Mouse (Mus musculus) forebrain, embryonic 10.5 days (tissue): ENCODE measurements around the gene Mt2. TPM values are rescaled to one million over a fixed set of nuclear protein-coding genes. Genes with fewer than 3 reads are reported as not detected.
"Not testable (repeated sequence)": the region's sequence is repeated elsewhere in the genome, so short reads cannot be mapped to it uniquely, and the experiment has no call there.

ENCODE experiments used
- DNase-seq: peaks from one replicate; pipeline ENCODE4 v3.0.0-alpha.2; 2017; ENCODE audit warnings: low spot score; ENCODE audit errors: extremely low spot score
- H3K27ac ChIP-seq: fragments of 300-500 bp; sonication (generic); 2 replicates; pipeline ENCODE4 v1.5.1; 2016; ENCODE audit warnings: mild to moderate bottlenecking
- H3K27me3 ChIP-seq: fragments of 300-500 bp; sonication (generic); 2 replicates; pipeline ENCODE4 v1.6.1; 2016; ENCODE audit warnings: mild to moderate bottlenecking; ENCODE audit not compliant: poor library complexity, severe bottlenecking
- H3K36me3 ChIP-seq: fragments of 300-500 bp; sonication (generic); replicated peaks from 2 replicates; pipeline ENCODE4 v1.6.1; 2016; ENCODE audit warnings: mild to moderate bottlenecking, moderate library complexity
- H3K4me1 ChIP-seq: fragments of 300-500 bp; sonication (generic); 2 replicates; pipeline ENCODE4 v1.6.1; 2016
- H3K4me3 ChIP-seq: fragments of 300-500 bp; sonication (generic); 2 replicates; pipeline ENCODE4 v1.5.1; 2016; ENCODE audit warnings: mild to moderate bottlenecking, moderate library complexity
- H3K9me3 ChIP-seq: fragments of 300-500 bp; sonication (generic); 2 replicates; pipeline ENCODE4 v1.6.1; 2016; ENCODE audit warnings: mild to moderate bottlenecking, moderate library complexity
- WGBS: fragments of 180-500 bp; shearing (Covaris S2); methylation state at CpG from one replicate; pipeline ENCODE4 v1.1.7; 2016; 5-methylcytosine and 5-hydroxymethylcytosine counted together
- polyA plus RNA-seq: library from polyadenylated mRNA; unstranded; fragments of >200 nt; fragmentation: Nextera tagmentation; extraction: Ambion mirVana; gene quantifications from 2 replicates; pipeline ENCODE4 v1.2.1, GENCODE M21; 2016

Mt2 gene
- 55.1 and 68.7 TPM in 2 replicates for polyA plus RNA-seq

DNA sequence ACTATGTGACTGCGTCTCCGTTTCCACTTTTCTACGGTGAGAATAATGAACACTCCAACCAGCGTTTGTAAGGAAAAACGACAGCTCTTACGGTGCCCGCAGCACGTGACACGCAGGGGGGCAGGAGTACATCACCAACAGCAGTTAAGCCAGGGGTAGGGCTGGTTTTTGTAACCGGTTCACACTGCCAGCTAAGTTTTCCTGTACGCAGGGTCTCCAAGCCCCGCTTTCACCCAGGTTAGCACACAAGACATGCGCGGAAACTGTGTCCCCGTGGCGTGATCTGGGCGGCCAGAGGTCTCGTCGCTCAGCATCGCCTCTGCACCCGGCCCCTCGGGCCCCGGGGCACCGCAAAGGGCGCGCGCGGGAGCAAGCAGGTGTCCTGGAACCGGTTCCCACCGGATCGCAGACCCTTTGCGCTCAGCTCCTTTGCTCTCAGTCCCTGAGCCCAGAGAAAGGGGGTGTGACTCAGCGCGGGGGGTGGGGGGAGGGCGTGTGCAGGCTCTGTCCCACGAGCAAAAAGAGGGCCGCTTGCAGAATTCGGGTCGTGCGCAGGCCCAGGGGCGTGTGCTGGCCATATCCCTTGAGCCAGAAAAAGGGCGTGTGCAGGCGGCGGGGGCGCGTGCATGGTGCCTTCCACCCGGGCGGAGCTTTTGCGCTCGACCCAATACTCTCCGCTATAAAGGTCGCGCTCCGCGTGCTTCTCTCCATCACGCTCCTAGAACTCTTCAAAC, at the start of gene Mt2:
TSS of gene Mt2 (plus strand) at position 590 of the 734 bp plus-strand sequence.
- DNase-seq: peak; percentile 66
- Histone ChIP-seq H3K27ac (peak within 1 kb of the TSS; percentile 80), H3K36me3 (no peaks in the 10 kb centered on the region), H3K4me1 (peaks cover 38% of the 10 kb centered on the region), H3K27me3 (peaks cover 95% of the 10 kb centered on the region), H3K4me3 (peak within 1 kb of the TSS; percentile 57), H3K9me3 (no peaks in the 10 kb centered on the region)
- WGBS: under 1% methylated on average over 56 of the region's 56 CpGs

DNA sequence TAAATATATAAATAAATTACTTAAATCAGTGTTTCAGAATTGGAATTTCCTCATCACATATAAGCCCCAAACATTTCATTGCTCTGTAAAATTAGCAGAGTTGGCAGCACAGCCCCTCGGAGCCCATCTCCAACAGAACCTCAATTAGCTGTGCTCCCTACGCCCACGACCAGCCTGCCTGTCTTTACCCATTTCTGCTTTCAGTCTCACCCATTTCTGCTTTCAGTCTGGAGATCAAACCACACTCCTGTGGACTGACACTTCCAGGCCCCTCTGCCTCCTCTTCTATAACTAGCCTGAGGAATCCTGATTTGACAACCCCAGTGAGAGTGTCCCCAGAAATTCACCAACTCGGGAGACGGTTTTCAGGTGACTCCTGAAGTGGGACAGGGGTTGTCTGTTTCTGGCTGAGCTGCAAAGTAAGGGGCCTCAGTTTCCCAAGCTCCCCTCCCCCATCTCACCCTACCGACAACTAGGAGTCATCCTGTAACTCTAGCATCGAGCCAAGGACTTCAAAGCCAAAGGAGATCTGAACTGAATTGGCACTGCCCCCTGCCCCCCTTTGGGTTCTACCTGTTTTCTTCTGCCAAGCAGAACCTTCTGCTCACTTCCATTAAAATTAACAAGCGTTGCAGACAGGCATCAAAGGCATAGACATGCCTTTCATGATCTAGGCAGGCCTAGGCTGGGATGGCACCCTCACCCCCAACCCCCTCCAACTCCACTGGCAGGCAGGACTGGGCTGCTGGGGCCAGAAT, 49.6 kb upstream of the Mt2 start:
- no peaks in the 10 kb centered on the region for H3K27me3 ChIP-seq
- peak overlapping the region; percentile 57; the same call in 1 of the 2 replicates for H3K27ac ChIP-seq
- no peaks in the 10 kb centered on the region for H3K36me3 ChIP-seq

DNA sequence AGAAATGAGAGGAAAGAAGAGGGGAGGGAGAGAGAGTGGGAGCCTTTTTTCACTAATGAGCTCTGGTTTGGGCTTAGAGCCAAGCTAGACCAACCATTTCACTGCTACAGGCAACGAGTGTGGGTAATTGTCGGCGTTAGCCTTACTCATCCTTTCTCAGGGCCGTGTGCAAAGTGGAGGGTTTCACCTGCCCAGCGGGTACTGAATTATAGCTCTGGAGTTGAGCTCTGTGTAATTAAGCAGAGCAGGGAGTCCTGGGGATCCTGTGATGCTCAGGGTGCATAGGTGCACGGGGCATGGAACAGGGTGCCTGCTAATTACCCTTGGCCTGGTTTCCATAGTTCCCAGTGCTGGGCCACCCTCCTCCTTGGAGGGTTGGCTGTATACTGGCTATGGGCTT, 44.8 kb upstream of the Mt2 start:
- Histone ChIP-seq H3K4me1 (peaks cover 18% of the 10 kb centered on the region), H3K27ac (peak overlapping the region; percentile 6; the same call in 1 of the 2 replicates), H3K36me3 (no peaks in the 10 kb centered on the region), H3K9me3 (no peaks in the 10 kb centered on the region), H3K27me3 (no peaks in the 10 kb centered on the region), H3K4me3 (no peak overlapping the region)
- WGBS: 86% methylated on average over 6 of the region's 6 CpGs
- DNase-seq: no peak

More for the DNA sequence above, 49.6 kb upstream of the Mt2 start:
- 74% methylated on average over 8 of the region's 8 CpGs for WGBS
- no peak overlapping the region for H3K4me3 ChIP-seq
- H3K9me3 ChIP-seq: no peaks in the 10 kb centered on the region
- no peak for DNase-seq
- peaks cover 55% of the 10 kb centered on the region for H3K4me1 ChIP-seq

DNA sequence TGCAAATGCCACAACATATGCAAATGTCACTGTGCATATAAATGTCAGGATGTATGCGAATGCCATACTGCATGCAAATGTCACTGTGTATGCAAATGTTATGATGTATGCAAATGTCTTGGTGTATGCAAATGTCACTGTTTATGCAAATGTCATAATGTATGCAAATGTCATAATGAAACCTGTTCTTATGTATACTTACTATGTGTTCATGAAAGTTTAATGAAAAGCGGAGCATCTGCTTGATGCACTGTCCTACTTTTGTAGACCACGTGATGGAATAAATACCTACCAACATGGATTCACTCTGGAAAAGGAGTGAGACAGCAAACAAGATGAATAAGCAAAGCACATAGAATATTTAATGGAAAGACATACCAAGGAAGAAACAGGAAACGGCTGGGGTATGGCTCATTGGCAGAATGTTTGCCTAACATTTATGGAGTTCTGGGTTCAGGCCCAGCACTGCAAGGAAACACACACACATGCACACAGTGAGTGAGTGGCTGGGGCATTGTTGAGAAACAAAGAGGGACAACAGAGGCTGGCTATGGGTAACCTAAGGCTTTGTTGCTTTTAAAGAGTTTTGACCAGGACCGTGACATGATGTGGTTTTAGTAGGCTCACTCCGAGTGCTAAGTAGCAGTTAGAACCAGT, 43.2 kb upstream of the Mt2 start:
- 84% methylated on average over 6 of the region's 6 CpGs for WGBS
- H3K4me3 ChIP-seq: no peak overlapping the region
- H3K36me3 ChIP-seq: no peaks in the 10 kb centered on the region
- H3K9me3 ChIP-seq: no peaks in the 10 kb centered on the region
- H3K27ac ChIP-seq: no peak overlapping the region
- H3K4me1 ChIP-seq: peaks cover 4% of the 10 kb centered on the region; the same call in 1 of the 2 replicates
- no peak for DNase-seq
- no peaks in the 10 kb centered on the region for H3K27me3 ChIP-seq

DNA sequence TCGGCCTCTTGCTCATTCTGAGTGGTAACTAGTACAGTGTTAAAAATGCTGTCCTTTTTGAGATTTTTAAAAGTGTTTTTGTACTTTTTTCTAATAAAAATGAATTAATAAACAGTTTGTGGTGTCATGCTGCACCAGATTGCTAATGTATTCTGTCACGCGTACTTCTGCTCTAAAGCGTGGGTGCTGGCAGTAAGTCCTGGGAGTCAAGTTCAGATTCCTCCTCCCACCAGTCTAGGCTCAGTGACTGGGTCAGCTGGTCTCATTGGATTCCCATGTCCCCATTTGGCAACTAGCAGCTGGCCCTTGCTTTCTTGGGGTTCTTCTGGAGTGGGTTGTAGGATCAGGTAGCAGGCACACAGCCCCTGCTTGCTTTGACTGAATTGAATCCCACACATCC, 42.3 kb upstream of the Mt2 start:
- H3K4me3 ChIP-seq: no peak overlapping the region
- WGBS: 93% methylated on average over 4 of the region's 4 CpGs

DNA sequence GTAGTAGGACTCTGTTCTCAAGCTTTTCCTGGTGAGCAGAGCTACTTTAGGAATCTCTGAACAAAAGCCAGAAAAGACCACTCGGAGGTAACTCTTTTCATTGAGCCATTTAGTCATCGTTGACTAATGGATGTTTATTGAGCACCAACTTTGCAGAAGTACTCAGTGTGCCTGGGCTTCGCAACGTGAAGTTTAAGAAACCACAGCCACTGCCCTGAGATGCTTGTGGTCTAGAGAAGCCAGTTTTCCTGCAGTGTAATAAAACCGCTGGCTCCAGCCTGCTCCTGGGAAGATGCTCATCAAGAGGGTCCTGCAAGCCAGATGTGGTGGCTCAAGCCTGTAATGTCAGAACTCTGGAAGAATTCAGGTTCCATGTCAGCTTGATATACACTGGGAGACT, 40.4 kb upstream of the Mt2 start:
- no peaks in the 10 kb centered on the region for H3K36me3 ChIP-seq
- H3K4me1 ChIP-seq: peaks cover 4% of the 10 kb centered on the region; the same call in 1 of the 2 replicates
- H3K9me3 ChIP-seq: no peaks in the 10 kb centered on the region
- no peaks in the 10 kb centered on the region for H3K27me3 ChIP-seq
- WGBS: 82% methylated on average over 5 of the region's 5 CpGs
- no peak for DNase-seq
- no peak overlapping the region for H3K4me3 ChIP-seq
- no peak overlapping the region for H3K27ac ChIP-seq

More for the DNA sequence above, 42.3 kb upstream of the Mt2 start:
- H3K27me3 ChIP-seq: no peaks in the 10 kb centered on the region
- no peak for DNase-seq
- peaks cover 4% of the 10 kb centered on the region; the same call in 1 of the 2 replicates for H3K4me1 ChIP-seq
- no peaks in the 10 kb centered on the region for H3K9me3 ChIP-seq
- no peaks in the 10 kb centered on the region for H3K36me3 ChIP-seq
- no peak overlapping the region for H3K27ac ChIP-seq

DNA sequence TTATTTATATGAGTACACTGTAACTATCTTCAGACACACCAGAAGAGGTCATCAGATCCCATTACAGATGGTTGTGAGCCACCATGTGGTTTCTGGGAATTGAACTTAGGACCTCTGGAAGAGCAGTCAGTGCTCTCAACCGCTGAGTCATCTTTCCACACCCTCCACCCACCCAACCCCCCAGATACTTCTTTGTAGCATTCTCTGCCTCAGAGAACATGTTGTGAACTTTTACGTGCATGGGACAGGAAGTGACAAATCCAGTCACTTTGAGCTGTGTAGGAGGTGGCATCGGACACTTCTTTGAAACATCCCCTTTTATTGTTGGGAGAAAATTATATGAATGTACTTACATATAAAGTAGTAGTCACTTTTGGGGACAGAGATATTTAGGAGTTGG, 37.9 kb upstream of the Mt2 start:
- not testable (repeated sequence) for H3K4me1 ChIP-seq, H3K4me3 ChIP-seq, H3K9me3 ChIP-seq, H3K27me3 ChIP-seq, H3K36me3 ChIP-seq, H3K27ac ChIP-seq, DNase-seq
- WGBS: 80% methylated on average over 3 of the region's 3 CpGs

DNA sequence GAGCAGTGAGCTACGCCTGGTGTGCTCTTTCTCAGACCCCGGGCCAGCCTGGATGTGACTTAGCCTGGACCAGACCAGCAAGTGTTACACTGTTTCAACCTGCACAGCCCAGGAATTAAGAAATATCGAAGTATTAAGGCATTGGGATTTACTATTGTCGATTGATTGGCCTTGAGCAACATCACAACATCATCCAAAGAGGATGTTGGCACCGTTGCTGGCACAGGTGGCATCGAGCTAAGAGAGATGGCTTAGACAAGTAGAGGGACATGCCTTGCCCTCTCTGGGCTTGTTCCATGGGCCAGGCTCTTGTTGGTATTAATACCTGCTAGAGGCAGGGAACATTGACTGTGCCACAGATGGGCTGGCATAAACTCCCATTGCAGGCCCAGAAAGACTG, 36.9 kb upstream of the Mt2 start:
- Histone ChIP-seq H3K27ac (no peak overlapping the region), H3K4me3 (no peak overlapping the region), H3K27me3 (no peaks in the 10 kb centered on the region), H3K9me3 (no peaks in the 10 kb centered on the region), H3K4me1 (no peaks in the 10 kb centered on the region), H3K36me3 (no peaks in the 10 kb centered on the region)
- DNase-seq: no peak
- 93% methylated on average over 6 of the region's 6 CpGs for WGBS

DNA sequence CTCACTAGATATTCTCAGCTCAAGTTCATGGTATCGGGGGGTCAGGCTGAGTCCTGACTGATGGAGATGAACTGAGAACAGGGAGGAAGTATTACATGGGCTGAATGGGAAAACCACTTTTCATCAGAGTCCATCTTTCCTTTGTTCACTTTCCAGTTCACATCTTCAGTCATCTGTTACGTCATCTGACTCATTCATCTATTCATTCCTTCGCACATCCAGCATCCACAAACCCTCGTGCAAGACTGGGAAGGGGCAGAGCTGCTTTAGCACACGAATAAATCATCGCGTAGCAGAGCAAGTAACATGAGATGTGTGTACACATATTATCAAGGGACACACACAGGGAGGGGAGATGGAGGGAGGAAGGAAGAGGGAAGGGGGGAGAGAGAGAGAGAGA, 36.3 kb upstream of the Mt2 start:
- no peak for DNase-seq
- Histone ChIP-seq H3K27me3 (no peaks in the 10 kb centered on the region), H3K4me3 (no peak overlapping the region), H3K36me3 (no peaks in the 10 kb centered on the region), H3K4me1 (no peaks in the 10 kb centered on the region), H3K9me3 (no peaks in the 10 kb centered on the region), H3K27ac (no peak overlapping the region)
- WGBS: 86% methylated on average over 7 of the region's 7 CpGs

DNA sequence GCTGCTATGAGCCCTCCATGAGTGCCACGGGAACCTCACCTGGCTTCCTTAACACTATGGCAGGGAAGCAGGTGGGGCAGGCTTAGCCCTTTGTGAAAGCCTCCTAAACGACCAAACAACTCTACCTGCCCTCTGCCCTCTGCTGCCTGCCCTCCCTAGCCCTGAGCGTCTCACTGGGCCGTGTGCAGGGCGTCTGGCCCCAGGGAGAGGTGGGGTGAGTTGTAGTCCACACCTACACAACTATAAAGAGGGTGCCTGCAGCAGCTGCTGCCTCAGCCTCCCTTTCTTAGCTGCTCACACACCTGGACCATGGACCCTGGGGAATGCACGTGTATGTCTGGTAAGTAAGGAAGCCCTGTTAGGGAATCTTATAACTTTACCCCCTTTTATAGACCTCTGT, 35.5 kb upstream of the Mt2 start, which contains the start of gene Mt4:
TSS of gene Mt4 (plus strand) at position 265 of the 400 bp plus-strand sequence.
- H3K27me3 ChIP-seq: no peaks in the 10 kb centered on the region
- no peak within 1 kb of the TSS for H3K27ac ChIP-seq
- no peak for DNase-seq
- no peaks in the 10 kb centered on the region for H3K36me3 ChIP-seq
- H3K4me3 ChIP-seq: no peak within 1 kb of the TSS
- H3K4me1 ChIP-seq: no peaks in the 10 kb centered on the region
- no peaks in the 10 kb centered on the region for H3K9me3 ChIP-seq
- WGBS: 61% methylated on average over 6 of the region's 6 CpGs

DNA sequence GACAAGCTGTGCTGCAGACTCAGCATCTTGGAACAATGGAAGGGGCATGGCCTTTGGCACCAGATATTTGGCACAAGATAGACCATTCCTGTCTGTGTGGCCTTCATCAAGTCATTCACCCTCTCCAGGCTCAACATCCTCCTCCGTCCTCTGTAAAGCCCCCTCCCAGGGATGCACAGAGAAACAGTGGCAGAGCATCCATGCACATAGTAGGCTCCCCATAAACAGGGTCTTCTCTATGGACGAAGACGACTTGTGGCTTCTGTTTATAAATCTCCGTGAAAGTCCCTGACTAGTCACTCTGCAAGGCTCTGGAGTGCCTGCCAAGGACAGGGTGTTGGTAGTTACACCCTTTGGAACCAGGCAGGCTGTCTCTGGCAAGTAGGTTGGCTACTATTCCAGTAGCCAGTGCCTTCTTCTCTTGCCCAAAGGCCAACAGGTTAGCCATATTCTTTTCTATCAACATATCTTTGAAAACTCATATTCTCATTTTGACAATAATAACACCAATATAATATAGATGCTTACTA, 32.1 kb upstream of the Mt2 start:
- no peaks in the 10 kb centered on the region for H3K36me3 ChIP-seq
- H3K9me3 ChIP-seq: no peaks in the 10 kb centered on the region
- H3K4me1 ChIP-seq: no peaks in the 10 kb centered on the region
- no peak for DNase-seq
- no peak overlapping the region for H3K27ac ChIP-seq
- 88% methylated on average over 4 of the region's 4 CpGs for WGBS
- H3K27me3 ChIP-seq: no peaks in the 10 kb centered on the region
- H3K4me3 ChIP-seq: no peak overlapping the region

DNA sequence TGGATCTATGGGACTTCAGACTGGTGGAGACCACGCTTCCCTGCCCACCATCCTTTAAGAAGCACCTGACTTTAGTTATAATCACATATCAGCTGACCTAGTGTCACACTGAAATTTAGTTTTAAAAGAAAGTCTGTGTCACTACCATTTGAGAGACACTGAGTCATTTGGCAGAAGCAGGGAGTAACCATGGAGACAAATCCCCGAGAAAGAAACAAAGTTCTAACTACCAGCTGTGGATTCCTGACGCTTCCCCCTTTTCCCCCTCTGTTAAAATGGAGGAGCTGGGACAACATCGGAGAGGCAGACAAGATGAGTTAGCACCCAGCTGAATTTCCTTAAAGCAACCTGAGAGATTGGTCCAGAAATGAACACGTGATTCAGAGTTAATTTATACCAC, 24.2 kb upstream of the Mt2 start:
- Histone ChIP-seq H3K36me3 (no peaks in the 10 kb centered on the region), H3K27me3 (peaks cover 25% of the 10 kb centered on the region), H3K4me1 (peaks cover 21% of the 10 kb centered on the region), H3K9me3 (no peaks in the 10 kb centered on the region), H3K4me3 (no peak overlapping the region), H3K27ac (no peak overlapping the region)
- no peak for DNase-seq
- 46% methylated on average over 5 of the region's 5 CpGs for WGBS
